Mouse (Mus musculus): ENCODE measurements around the gene Hrct1. TPM values are rescaled to one million over a fixed set of nuclear protein-coding genes. Genes with fewer than 3 reads are reported as not detected.

Hrct1 gene
- polyA plus RNA-seq, 2 experiments, result 2.1 to 3.2 TPM

GRCm38 (mm10) chr4:43693806-43694241 is 33.2 kb upstream of the Hrct1 start:
- 0 out of 2 replicates have a peak, but pooled peaks cover 3% of the 10 kb centered on the region for H3K4me1 ChIP-seq (ENCODE audit: control insufficient read depth, insufficient read depth, low read length)
- WGBS, result 73% methylated on average over 5 of the region's 5 CpGs
- H3K4me3 ChIP-seq (replicated peaks; ENCODE audit: low read length), result no peak overlapping the region
- H3K9ac ChIP-seq (ENCODE audit: low read depth, low read length, severe bottlenecking), result no peak overlapping the region
- TF ChIP-seq POLR2A (IDR thresholded peaks at IDR 0.05; ENCODE audit: borderline replicate concordance, extremely low read depth, insufficient read depth, insufficient read length), result no peak
- no peak overlapping the region for H3K4me2 ChIP-seq (replicated peaks; ENCODE audit: low read depth, low read length, severe bottlenecking)
- no peak overlapping the region for H3K27ac ChIP-seq (replicated peaks; ENCODE audit: low read depth, low read length)
- H3K9me3 ChIP-seq (ENCODE audit: control insufficient read depth, low read length), result no peaks in the 10 kb centered on the region
- H3K27me3 ChIP-seq (ENCODE audit: control insufficient read depth, insufficient read depth, low read length), result no peaks in the 10 kb centered on the region
- no peak for DNase-seq (ENCODE audit: low spot score)
- H3K36me3 ChIP-seq (ENCODE audit: control insufficient read depth, insufficient read depth, low read length), result peaks cover 23% of the 10 kb centered on the region
- ATAC-seq (ENCODE audit: low FRiP score, low read depth), result no peak

GRCm38 (mm10) chr4:43694439-43695248 is 32.3 kb upstream of the Hrct1 start:
- ATAC-seq (ENCODE audit: low FRiP score, low read depth), result no peak
- 0 out of 2 replicates have a peak, but pooled peaks cover 3% of the 10 kb centered on the region for H3K4me1 ChIP-seq (ENCODE audit: control insufficient read depth, insufficient read depth, low read length)
- WGBS, result 87% methylated on average over 1 of the region's 1 CpGs
- no peak overlapping the region for H3K27ac ChIP-seq (replicated peaks; ENCODE audit: low read depth, low read length)
- H3K9ac ChIP-seq (ENCODE audit: low read depth, low read length, severe bottlenecking), result 0 out of 2 replicates have a peak overlapping the region, but pooled peaks have one; percentile 16
- TF ChIP-seq POLR2A (IDR thresholded peaks at IDR 0.05; ENCODE audit: borderline replicate concordance, extremely low read depth, insufficient read depth, insufficient read length), result no peak
- H3K27me3 ChIP-seq (ENCODE audit: control insufficient read depth, insufficient read depth, low read length), result no peaks in the 10 kb centered on the region
- no peak overlapping the region for H3K4me3 ChIP-seq (replicated peaks; ENCODE audit: low read length)
- no peak overlapping the region for H3K4me2 ChIP-seq (replicated peaks; ENCODE audit: low read depth, low read length, severe bottlenecking)
- H3K9me3 ChIP-seq (ENCODE audit: control insufficient read depth, low read length), result no peaks in the 10 kb centered on the region
- H3K36me3 ChIP-seq (ENCODE audit: control insufficient read depth, insufficient read depth, low read length), result peaks cover 14% of the 10 kb centered on the region
- DNase-seq (ENCODE audit: low spot score), result no peak

GRCm38 (mm10) chr4:43695249-43695671 is 31.7 kb upstream of the Hrct1 start:
- Histone ChIP-seq H3K4me3 (replicated peaks; ENCODE audit: low read length) (no peak overlapping the region), H3K9me3 (ENCODE audit: control insufficient read depth, low read length) (no peaks in the 10 kb centered on the region), H3K27ac (replicated peaks; ENCODE audit: low read depth, low read length) (no peak overlapping the region), H3K4me2 (replicated peaks; ENCODE audit: low read depth, low read length, severe bottlenecking) (no peak overlapping the region), H3K36me3 (ENCODE audit: control insufficient read depth, insufficient read depth, low read length) (peaks cover 8% of the 10 kb centered on the region), H3K4me1 (ENCODE audit: control insufficient read depth, insufficient read depth, low read length) (0 out of 2 replicates have a peak, but pooled peaks cover 3% of the 10 kb centered on the region), H3K9ac (ENCODE audit: low read depth, low read length, severe bottlenecking) (0 out of 2 replicates have a peak overlapping the region, but pooled peaks have one; percentile 16), H3K27me3 (ENCODE audit: control insufficient read depth, insufficient read depth, low read length) (no peaks in the 10 kb centered on the region)
- ATAC-seq (ENCODE audit: low FRiP score, low read depth) (no peak), DNase-seq (ENCODE audit: low spot score) (no peak)
- WGBS, result 23% methylated on average over 9 of the region's 9 CpGs
- TF ChIP-seq POLR2A (IDR thresholded peaks at IDR 0.05; ENCODE audit: borderline replicate concordance, extremely low read depth, insufficient read depth, insufficient read length), result no peak

GRCm38 (mm10) chr4:43696561-43696960 is 30.4 kb upstream of the Hrct1 start:
- no peaks in the 10 kb centered on the region for H3K9me3 ChIP-seq (ENCODE audit: control insufficient read depth, low read length)
- DNase-seq (ENCODE audit: low spot score), result no peak
- H3K36me3 ChIP-seq (ENCODE audit: control insufficient read depth, insufficient read depth, low read length), result no peaks in the 10 kb centered on the region
- H3K27me3 ChIP-seq (ENCODE audit: control insufficient read depth, insufficient read depth, low read length), result no peaks in the 10 kb centered on the region
- H3K9ac ChIP-seq (ENCODE audit: low read depth, low read length, severe bottlenecking), result no peak overlapping the region
- 0 out of 2 replicates have a peak, but pooled peaks cover 3% of the 10 kb centered on the region for H3K4me1 ChIP-seq (ENCODE audit: control insufficient read depth, insufficient read depth, low read length)
- no peak overlapping the region for H3K27ac ChIP-seq (replicated peaks; ENCODE audit: low read depth, low read length)
- no peak overlapping the region for H3K4me3 ChIP-seq (replicated peaks; ENCODE audit: low read length)
- WGBS, result 80% methylated on average over 13 of the region's 13 CpGs
- no peak for TF ChIP-seq POLR2A (IDR thresholded peaks at IDR 0.05; ENCODE audit: borderline replicate concordance, extremely low read depth, insufficient read depth, insufficient read length)
- no peak overlapping the region for H3K4me2 ChIP-seq (replicated peaks; ENCODE audit: low read depth, low read length, severe bottlenecking)
- no peak for ATAC-seq (ENCODE audit: low FRiP score, low read depth)

GRCm38 (mm10) chr4:43700707-43701106 is 26.3 kb upstream of the Hrct1 start, which contains the start of gene Olfr70:
Gene Olfr70, minus strand, starts transcription at chr4:43700807.
- 82% methylated on average over 6 of the region's 6 CpGs for WGBS
- H3K4me1 ChIP-seq (ENCODE audit: control insufficient read depth, insufficient read depth, low read length), result no peaks in the 10 kb centered on the region
- no peak for DNase-seq (ENCODE audit: low spot score)
- no peak within 1 kb of the TSS for H3K9ac ChIP-seq (ENCODE audit: low read depth, low read length, severe bottlenecking)
- H3K9me3 ChIP-seq (ENCODE audit: control insufficient read depth, low read length), result no peaks in the 10 kb centered on the region
- H3K4me2 ChIP-seq (replicated peaks; ENCODE audit: low read depth, low read length, severe bottlenecking), result no peak within 1 kb of the TSS
- TF ChIP-seq POLR2A (IDR thresholded peaks at IDR 0.05; ENCODE audit: borderline replicate concordance, extremely low read depth, insufficient read depth, insufficient read length), result no peak
- no peaks in the 10 kb centered on the region for H3K36me3 ChIP-seq (ENCODE audit: control insufficient read depth, insufficient read depth, low read length)
- no peak for ATAC-seq (ENCODE audit: low FRiP score, low read depth)
- H3K27me3 ChIP-seq (ENCODE audit: control insufficient read depth, insufficient read depth, low read length), result no peaks in the 10 kb centered on the region
- no peak within 1 kb of the TSS for H3K4me3 ChIP-seq (replicated peaks; ENCODE audit: low read length)
- no peak within 1 kb of the TSS for H3K27ac ChIP-seq (replicated peaks; ENCODE audit: low read depth, low read length)
